Mouse (Mus musculus) thymus, postnatal 4 days (tissue): ENCODE data around the gene Vmn1r193.
"Not testable (repeated sequence)": the region's sequence is repeated elsewhere in the genome, so short reads cannot be mapped to it uniquely, and the experiment has no call there.

Experiments used
- DNase-seq: peaks from one replicate; pipeline ENCODE4 v3.0.0; 2021

Gene Vmn1r193

GRCm38 (mm10) chr13:22223060-22223459 is at the start of gene Vmn1r193:
TSS of gene Vmn1r193 (minus strand) at chr13:22223160.
- not testable (repeated sequence) for DNase-seq

- DNase-seq: no peak
Measured at GRCm38 (mm10) chr13:22271721-22272120, 48.8 kb upstream of the Vmn1r193 start.

- DNase-seq: not testable (repeated sequence)
Measured at GRCm38 (mm10) chr13:22270222-22270621, 47.3 kb upstream of the Vmn1r193 start, which contains the start of gene Vmn1r195. TSS of gene Vmn1r195 (plus strand) at chr13:22270522.

- DNase-seq: no peak
Measured at GRCm38 (mm10) chr13:22243915-22244314, 21.0 kb upstream of the Vmn1r193 start, which contains the start of gene Vmn1r194. TSS of gene Vmn1r194 (plus strand) at chr13:22244215.

- DNase-seq: not testable (repeated sequence)
Measured at GRCm38 (mm10) chr13:22192756-22193155, 30.2 kb downstream of the Vmn1r193 start.

- DNase-seq: no peak
Measured at GRCm38 (mm10) chr13:22191041-22191440, 31.9 kb downstream of the Vmn1r193 start, which contains the start of gene Vmn1r192. TSS of gene Vmn1r192 (minus strand) at chr13:22191141.

- DNase-seq: no peak
Measured at GRCm38 (mm10) chr13:22190385-22190784, 32.6 kb downstream of the Vmn1r193 start.

GRCm38 (mm10) chr13:22189313-22189712 is 33.6 kb downstream of the Vmn1r193 start:
- no peak for DNase-seq

- no peak for DNase-seq
Measured at GRCm38 (mm10) chr13:22183869-22184268, 39.1 kb downstream of the Vmn1r193 start, which contains the start of gene Vmn1r191. TSS of gene Vmn1r191 (minus strand) at chr13:22183969.

- DNase-seq: peak; percentile 5
Measured at GRCm38 (mm10) chr13:22168416-22168815, 54.5 kb downstream of the Vmn1r193 start.
